Mouse (Mus musculus) CD4-positive, CD25-positive, alpha-beta regulatory T cell, adult 2 months (primary cell): ENCODE measurements around the gene Gtdc1.

Experiments used
- DNase-seq: peaks from one replicate; pipeline ENCODE4 v3.0.0-alpha.2; 2012; ENCODE audit warnings: low read depth, low spot score

Gene Gtdc1

GRCm38 (mm10) chr2:44526110-44527032 lies 401.1 kb downstream of the Gtdc1 start:
- DNase-seq = no peak

GRCm38 (mm10) chr2:44525187-44525919 lies 402.1 kb downstream of the Gtdc1 start:
- DNase-seq = no peak

- no peak for DNase-seq
These were observed 408.2 kb downstream of the Gtdc1 start for GRCm38 (mm10) chr2:44519236-44519635.

GRCm38 (mm10) chr2:44518085-44518484 lies 409.4 kb downstream of the Gtdc1 start:
- DNase-seq = no peak
